24 mouse cellular contexts compared by ENCODE assay signal in the genomic region with DNA sequence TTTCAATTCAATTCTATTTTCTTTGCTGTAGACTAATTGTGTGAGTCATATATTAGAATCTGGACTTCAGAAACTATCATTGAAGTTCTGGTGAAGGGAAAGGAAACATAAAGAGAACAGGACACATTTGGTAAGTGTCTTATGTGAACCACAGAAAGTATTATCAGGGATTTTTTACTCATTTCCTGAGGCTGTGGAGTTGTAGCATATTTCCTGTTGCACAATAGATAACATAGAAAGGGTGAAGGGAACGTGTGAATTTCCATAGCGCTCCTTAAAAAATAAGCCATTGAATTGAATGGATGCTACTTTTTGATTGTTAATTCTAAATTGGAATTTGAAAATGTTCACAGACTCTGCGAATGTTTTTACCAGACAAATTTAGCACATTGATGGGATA.
"Had no signal": no experiment of that assay in that cellular context is flagged by ENCODE, and none has a peak within 500 bp of the region (broad histone marks: within the 10 kb centered on the region; RNA-seq: fewer than 3 reads in every experiment).

No protein-coding gene starts in this region.

- H3K4me3 ChIP-seq: gastrocnemius, adult 2 months; heart, adult 2 months; heart, embryonic 13.5 days; heart, embryonic 15.5 days; hindbrain, embryonic 10.5 days; hindbrain, embryonic 12.5 days; intestine, embryonic 15.5 days; left cerebral cortex, adult 2 months; limb, embryonic 10.5 days; limb, embryonic 12.5 days; liver, embryonic 13.5 days; liver, embryonic 15.5 days had no signal

- H3K27ac ChIP-seq: gastrocnemius, adult 2 months; heart, adult 2 months; heart, embryonic 13.5 days; heart, embryonic 15.5 days; hindbrain, embryonic 10.5 days; hindbrain, embryonic 12.5 days; hindbrain, embryonic 14.5 days; intestine, embryonic 15.5 days; left cerebral cortex, adult 2 months; limb, embryonic 10.5 days; limb, embryonic 12.5 days; liver, embryonic 13.5 days; liver, embryonic 15.5 days had no signal

- DNase-seq: gastrocnemius, adult 2 months; gastrocnemius, postnatal 10 days; gastrocnemius, postnatal 36 days; heart, adult 11 months; heart, adult 2 months; heart, postnatal 14 days; heart, postnatal 4 days; kidney, adult 18-20 months; kidney, adult 8-10 months; kidney, postnatal 10 days; kidney, postnatal 25 days; kidney, postnatal 4 days; liver; liver, embryonic 13.5 days had no signal
